Mouse (Mus musculus): ENCODE data around the gene Riok2. TPM values are rescaled to one million over a fixed set of nuclear protein-coding genes. Genes with fewer than 3 reads are reported as not detected.

Gene Riok2
- polyA plus RNA-seq, 1 experiment from 2014 or later, result 21.6 TPM

DNA sequence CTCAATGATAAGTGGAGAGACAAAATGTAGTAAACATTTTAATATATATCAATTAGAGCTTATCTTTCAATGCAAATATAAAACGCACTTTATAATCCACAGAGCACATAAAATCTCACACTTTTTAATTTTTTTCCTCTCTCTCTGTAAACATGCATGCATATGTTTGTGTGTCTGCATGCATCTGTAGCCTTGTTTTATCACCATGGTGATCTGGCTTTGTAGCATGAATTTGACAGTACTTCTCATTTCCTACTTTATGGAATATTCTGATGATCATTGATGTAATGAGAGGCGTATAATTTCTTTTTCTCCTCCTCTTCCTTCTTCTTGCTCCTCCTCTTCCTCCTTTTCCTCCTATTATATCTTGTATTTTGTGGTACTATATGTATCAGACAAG is 38.1 kb downstream of the Riok2 start:
- 90% methylated on average over 2 of the region's 2 CpGs for WGBS
- Histone ChIP-seq H3K27me3 (ENCODE audit: control insufficient read depth, insufficient read depth, low read depth, low read length) (no peaks in the 10 kb centered on the region), H3K27ac (ENCODE audit: low read length) (no peak overlapping the region), H3K4me2 (ENCODE audit: low read length) (no peak overlapping the region), H3K9me3 (replicated peaks; ENCODE audit: control insufficient read depth, low read length, poor library complexity, severe bottlenecking) (no peaks in the 10 kb centered on the region), H3K4me1 (ENCODE audit: control insufficient read depth, insufficient read depth, low read length) (no peaks in the 10 kb centered on the region; the same call in 1 of the 2 replicates), H3K4me3 (ENCODE audit: low read depth, low read length) (no peak overlapping the region), H3K9ac (ENCODE audit: low read depth, low read length) (no peak overlapping the region), H3K36me3 (ENCODE audit: control insufficient read depth, insufficient read depth, low read length) (no peaks in the 10 kb centered on the region)
- no peak for ATAC-seq

- H3K4me1 ChIP-seq (ENCODE audit: control insufficient read depth, insufficient read depth, low read length), result no peaks in the 10 kb centered on the region; the same call in 1 of the 2 replicates
- H3K9ac ChIP-seq (ENCODE audit: low read depth, low read length), result no peak overlapping the region
- ATAC-seq, result no peak
- no peak overlapping the region for H3K27ac ChIP-seq (ENCODE audit: low read length)
- H3K9me3 ChIP-seq (replicated peaks; ENCODE audit: control insufficient read depth, low read length, poor library complexity, severe bottlenecking), result no peaks in the 10 kb centered on the region
- H3K4me2 ChIP-seq (ENCODE audit: low read length), result no peak overlapping the region
- H3K4me3 ChIP-seq (ENCODE audit: low read depth, low read length), result no peak overlapping the region
- H3K36me3 ChIP-seq (ENCODE audit: control insufficient read depth, insufficient read depth, low read length), result no peaks in the 10 kb centered on the region
- H3K27me3 ChIP-seq (ENCODE audit: control insufficient read depth, insufficient read depth, low read depth, low read length), result no peaks in the 10 kb centered on the region
- WGBS, result 97% methylated on average over 3 of the region's 3 CpGs
Measured at GRCm38 (mm10) chr17:17414206-17414605, 40.1 kb downstream of the Riok2 start.

GRCm38 (mm10) chr17:17424609-17425307 is 50.6 kb downstream of the Riok2 start:
- Histone ChIP-seq H3K36me3 (ENCODE audit: control insufficient read depth, insufficient read depth, low read length) (no peaks in the 10 kb centered on the region), H3K4me2 (ENCODE audit: low read length) (no peak overlapping the region), H3K4me1 (ENCODE audit: control insufficient read depth, insufficient read depth, low read length) (no peaks in the 10 kb centered on the region), H3K9me3 (replicated peaks; ENCODE audit: control insufficient read depth, low read length, poor library complexity, severe bottlenecking) (no peaks in the 10 kb centered on the region), H3K9ac (ENCODE audit: low read depth, low read length) (no peak overlapping the region), H3K4me3 (ENCODE audit: low read depth, low read length) (no peak overlapping the region), H3K27ac (ENCODE audit: low read length) (no peak overlapping the region), H3K27me3 (ENCODE audit: control insufficient read depth, insufficient read depth, low read depth, low read length) (no peaks in the 10 kb centered on the region)
- 9% methylated on average over 4 of the region's 4 CpGs for WGBS
- peak; percentile 36; the same call in 1 of the 2 replicates for ATAC-seq

- no peak for ATAC-seq
- H3K4me2 ChIP-seq (ENCODE audit: low read length), result no peak overlapping the region
- H3K27ac ChIP-seq (ENCODE audit: low read length), result no peak overlapping the region
- H3K4me1 ChIP-seq (ENCODE audit: control insufficient read depth, insufficient read depth, low read length), result no peaks in the 10 kb centered on the region
- H3K36me3 ChIP-seq (ENCODE audit: control insufficient read depth, insufficient read depth, low read length), result no peaks in the 10 kb centered on the region
- H3K9ac ChIP-seq (ENCODE audit: low read depth, low read length), result no peak overlapping the region
- no peaks in the 10 kb centered on the region for H3K9me3 ChIP-seq (replicated peaks; ENCODE audit: control insufficient read depth, low read length, poor library complexity, severe bottlenecking)
- H3K27me3 ChIP-seq (ENCODE audit: control insufficient read depth, insufficient read depth, low read depth, low read length), result no peaks in the 10 kb centered on the region
- 12% methylated on average over 4 of the region's 4 CpGs for WGBS
- no peak overlapping the region for H3K4me3 ChIP-seq (ENCODE audit: low read depth, low read length)
Measured at GRCm38 (mm10) chr17:17425308-17425813, 51.3 kb downstream of the Riok2 start.

GRCm38 (mm10) chr17:17425906-17426305 is 51.8 kb downstream of the Riok2 start:
- Histone ChIP-seq H3K4me1 (ENCODE audit: control insufficient read depth, insufficient read depth, low read length) (no peaks in the 10 kb centered on the region), H3K27me3 (ENCODE audit: control insufficient read depth, insufficient read depth, low read depth, low read length) (no peaks in the 10 kb centered on the region), H3K9me3 (replicated peaks; ENCODE audit: control insufficient read depth, low read length, poor library complexity, severe bottlenecking) (no peaks in the 10 kb centered on the region), H3K9ac (ENCODE audit: low read depth, low read length) (no peak overlapping the region), H3K4me3 (ENCODE audit: low read depth, low read length) (no peak overlapping the region), H3K4me2 (ENCODE audit: low read length) (no peak overlapping the region), H3K27ac (ENCODE audit: low read length) (no peak overlapping the region), H3K36me3 (ENCODE audit: control insufficient read depth, insufficient read depth, low read length) (no peaks in the 10 kb centered on the region)
- WGBS, result 42% methylated on average over 3 of the region's 3 CpGs
- no peak for ATAC-seq

GRCm38 (mm10) chr17:17428888-17429287 is 54.8 kb downstream of the Riok2 start:
- Histone ChIP-seq H3K27me3 (ENCODE audit: control insufficient read depth, insufficient read depth, low read depth, low read length) (no peaks in the 10 kb centered on the region), H3K9me3 (replicated peaks; ENCODE audit: control insufficient read depth, low read length, poor library complexity, severe bottlenecking) (no peaks in the 10 kb centered on the region), H3K4me2 (ENCODE audit: low read length) (no peak overlapping the region), H3K4me3 (ENCODE audit: low read depth, low read length) (no peak overlapping the region), H3K4me1 (ENCODE audit: control insufficient read depth, insufficient read depth, low read length) (no peaks in the 10 kb centered on the region), H3K27ac (ENCODE audit: low read length) (no peak overlapping the region), H3K9ac (ENCODE audit: low read depth, low read length) (no peak overlapping the region), H3K36me3 (ENCODE audit: control insufficient read depth, insufficient read depth, low read length) (no peaks in the 10 kb centered on the region)
- 91% methylated on average over 2 of the region's 2 CpGs for WGBS
- ATAC-seq, result no peak

DNA sequence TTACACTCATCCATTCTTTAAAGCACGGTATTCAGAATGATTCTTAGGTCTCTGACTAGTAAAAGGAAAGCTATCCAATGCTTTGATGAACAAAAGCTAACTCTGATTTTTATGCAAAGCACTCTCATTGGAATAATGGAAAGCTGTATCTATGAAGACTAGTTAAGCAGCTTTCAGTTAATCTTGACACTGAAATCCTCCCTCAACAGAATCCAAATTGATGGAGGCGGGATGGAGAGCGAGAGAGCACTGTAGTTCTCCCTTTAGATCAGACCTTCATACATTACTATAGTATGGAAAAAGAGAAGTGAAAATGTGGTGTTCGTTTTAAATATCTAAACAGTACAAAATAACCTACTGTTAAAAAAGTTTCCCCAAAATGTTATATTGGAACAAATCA is 59.6 kb downstream of the Riok2 start:
- Histone ChIP-seq H3K27me3 (ENCODE audit: control insufficient read depth, insufficient read depth, low read depth, low read length) (no peaks in the 10 kb centered on the region), H3K9me3 (replicated peaks; ENCODE audit: control insufficient read depth, low read length, poor library complexity, severe bottlenecking) (no peaks in the 10 kb centered on the region), H3K36me3 (ENCODE audit: control insufficient read depth, insufficient read depth, low read length) (no peaks in the 10 kb centered on the region), H3K27ac (ENCODE audit: low read length) (no peak overlapping the region), H3K4me3 (ENCODE audit: low read depth, low read length) (no peak overlapping the region), H3K9ac (ENCODE audit: low read depth, low read length) (no peak overlapping the region), H3K4me2 (ENCODE audit: low read length) (no peak overlapping the region), H3K4me1 (ENCODE audit: control insufficient read depth, insufficient read depth, low read length) (no peaks in the 10 kb centered on the region)
- 31% methylated on average over 4 of the region's 4 CpGs for WGBS
- ATAC-seq, result no peak

GRCm38 (mm10) chr17:17438576-17439191 is 64.6 kb downstream of the Riok2 start:
- Histone ChIP-seq H3K9me3 (replicated peaks; ENCODE audit: control insufficient read depth, low read length, poor library complexity, severe bottlenecking) (no peaks in the 10 kb centered on the region), H3K4me3 (ENCODE audit: low read depth, low read length) (no peak overlapping the region), H3K27ac (ENCODE audit: low read length) (no peak overlapping the region), H3K36me3 (ENCODE audit: control insufficient read depth, insufficient read depth, low read length) (no peaks in the 10 kb centered on the region), H3K4me1 (ENCODE audit: control insufficient read depth, insufficient read depth, low read length) (0 out of 2 replicates have a peak, but pooled peaks cover 2% of the 10 kb centered on the region), H3K27me3 (ENCODE audit: control insufficient read depth, insufficient read depth, low read depth, low read length) (no peaks in the 10 kb centered on the region), H3K4me2 (ENCODE audit: low read length) (no peak overlapping the region), H3K9ac (ENCODE audit: low read depth, low read length) (no peak overlapping the region)
- ATAC-seq, result no peak

DNA sequence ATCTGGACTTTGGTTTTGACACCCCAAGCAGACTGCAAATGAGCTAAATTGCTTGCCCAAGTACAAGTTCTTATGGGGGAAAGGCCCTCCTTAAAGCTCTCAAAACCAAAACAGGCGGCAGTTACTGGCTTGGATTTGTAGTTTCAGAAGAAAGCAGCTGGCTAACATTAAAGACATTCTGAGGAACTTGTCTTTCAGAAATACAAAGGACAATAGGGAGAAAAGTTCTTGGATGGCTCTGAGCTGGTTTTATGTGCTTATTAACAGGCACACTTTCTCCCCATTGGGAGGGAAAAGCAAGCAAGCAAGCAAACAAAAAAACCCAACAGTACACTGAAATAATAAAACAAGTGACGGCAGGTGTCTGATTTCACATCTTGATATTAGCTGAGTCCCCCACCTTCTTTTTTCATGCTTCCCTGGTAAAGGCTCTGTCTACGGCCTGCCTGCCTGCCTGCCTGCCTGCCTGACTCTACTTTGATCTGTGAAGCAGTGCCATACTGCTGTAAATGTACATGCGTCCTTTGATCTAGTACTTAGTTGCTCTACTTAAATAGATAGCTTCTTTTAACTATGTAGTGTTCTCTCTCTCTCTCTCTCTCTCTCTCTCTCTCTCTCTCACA is 67.9 kb downstream of the Riok2 start:
- Histone ChIP-seq H3K27me3 (ENCODE audit: control insufficient read depth, insufficient read depth, low read depth, low read length) (no peaks in the 10 kb centered on the region), H3K9ac (ENCODE audit: low read depth, low read length) (no peak overlapping the region), H3K9me3 (replicated peaks; ENCODE audit: control insufficient read depth, low read length, poor library complexity, severe bottlenecking) (no peaks in the 10 kb centered on the region), H3K36me3 (ENCODE audit: control insufficient read depth, insufficient read depth, low read length) (no peaks in the 10 kb centered on the region), H3K4me3 (ENCODE audit: low read depth, low read length) (no peak overlapping the region), H3K4me2 (ENCODE audit: low read length) (no peak overlapping the region), H3K27ac (ENCODE audit: low read length) (no peak overlapping the region), H3K4me1 (ENCODE audit: control insufficient read depth, insufficient read depth, low read length) (0 out of 2 replicates have a peak, but pooled peaks cover 2% of the 10 kb centered on the region)
- peak; percentile 66; the same call in 1 of the 2 replicates for ATAC-seq
- 24% methylated on average over 4 of the region's 4 CpGs for WGBS

Data from midbrain, embryonic 16.5 days (tissue).